Mouse (Mus musculus) liver, adult 2 months (tissue): Measurements from ENCODE around the gene Asf1a.

Source experiments
- CTCF ChIP-seq: fragments of 200-500 bp; IDR thresholded peaks from 2 replicates; pipeline ENCODE4 v1.5.1; 2011; ENCODE audit warnings: low read depth, low read length, control low read depth
- POLR2A ChIP-seq: fragments of 200-500 bp; IDR thresholded peaks from 2 replicates; pipeline ENCODE4 v1.6.1; 2011; ENCODE audit warnings: low read length, control low read depth; ENCODE audit not compliant: insufficient read depth; ENCODE audit errors: extremely low read depth

DNA sequence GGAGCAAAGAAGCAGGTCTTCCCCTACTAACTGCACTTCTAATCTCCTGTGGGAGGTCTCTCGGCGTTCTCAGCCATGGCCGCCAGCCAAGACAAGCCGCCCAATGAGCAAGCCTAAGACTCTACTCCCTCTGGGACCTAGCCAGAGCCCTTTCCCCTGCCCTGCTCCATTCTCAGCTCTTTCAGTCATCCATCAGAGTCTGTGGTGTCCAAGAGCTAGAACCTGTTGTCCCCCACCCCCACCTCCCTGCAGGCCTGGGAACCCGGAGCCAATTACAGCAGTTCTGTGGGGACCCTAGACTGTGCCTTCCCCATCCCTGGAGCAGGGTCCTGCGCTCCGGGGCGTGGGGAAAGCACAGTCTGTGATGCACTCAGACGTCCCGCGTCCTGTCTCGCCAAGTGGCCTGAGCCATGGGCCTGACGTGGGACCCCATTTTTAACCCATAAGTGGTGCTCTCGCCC lies 15.9 kb upstream of the Asf1a start:
- no peak for TF ChIP-seq POLR2A
- no peak for TF ChIP-seq CTCF
